Mouse (Mus musculus): Measurements from ENCODE around the gene Aqp5.

Aqp5 gene

GRCm38 (mm10) chr15:99637405-99638123 lies 47.0 kb downstream of the Aqp5 start:
- DNase-seq (ENCODE audit: low spot score in 2 of 2), result no peak

DNA sequence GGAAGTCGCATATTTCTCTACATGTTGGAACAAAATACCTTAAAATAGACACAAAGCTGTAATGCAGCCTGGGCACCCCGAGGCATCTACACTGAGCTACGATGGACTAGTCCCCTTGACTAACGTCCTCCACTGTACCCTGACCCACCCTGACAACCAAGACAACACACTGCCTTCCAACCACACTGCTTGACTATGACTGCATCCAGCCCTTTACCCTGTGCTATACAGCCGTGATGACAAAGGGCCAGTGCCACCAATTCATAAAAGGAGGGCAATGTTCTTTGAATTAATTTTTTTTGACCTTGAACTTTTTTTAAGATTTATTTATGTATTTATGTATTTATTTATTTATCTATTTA lies 47.5 kb downstream of the Aqp5 start:
- no peak for DNase-seq (ENCODE audit: low spot score in 2 of 2)

- DNase-seq (ENCODE audit: low spot score in 2 of 2), result no peak
Observed at GRCm38 (mm10) chr15:99642622-99643021, 52.0 kb downstream of the Aqp5 start.

GRCm38 (mm10) chr15:99643832-99644231 lies 53.2 kb downstream of the Aqp5 start:
- DNase-seq (ENCODE audit: low spot score in 2 of 2), result no peak

Measured in right cerebral cortex, postnatal 36 days (tissue).